Mouse (Mus musculus) ovary, adult 18-20 months (tissue): ENCODE measurements around the gene Armc5.

Experiments used
- DNase-seq: peaks from one replicate; pipeline ENCODE4 v3.0.0; 2022; ENCODE audit warnings: low spot score, mixed read lengths

Gene Armc5

DNA sequence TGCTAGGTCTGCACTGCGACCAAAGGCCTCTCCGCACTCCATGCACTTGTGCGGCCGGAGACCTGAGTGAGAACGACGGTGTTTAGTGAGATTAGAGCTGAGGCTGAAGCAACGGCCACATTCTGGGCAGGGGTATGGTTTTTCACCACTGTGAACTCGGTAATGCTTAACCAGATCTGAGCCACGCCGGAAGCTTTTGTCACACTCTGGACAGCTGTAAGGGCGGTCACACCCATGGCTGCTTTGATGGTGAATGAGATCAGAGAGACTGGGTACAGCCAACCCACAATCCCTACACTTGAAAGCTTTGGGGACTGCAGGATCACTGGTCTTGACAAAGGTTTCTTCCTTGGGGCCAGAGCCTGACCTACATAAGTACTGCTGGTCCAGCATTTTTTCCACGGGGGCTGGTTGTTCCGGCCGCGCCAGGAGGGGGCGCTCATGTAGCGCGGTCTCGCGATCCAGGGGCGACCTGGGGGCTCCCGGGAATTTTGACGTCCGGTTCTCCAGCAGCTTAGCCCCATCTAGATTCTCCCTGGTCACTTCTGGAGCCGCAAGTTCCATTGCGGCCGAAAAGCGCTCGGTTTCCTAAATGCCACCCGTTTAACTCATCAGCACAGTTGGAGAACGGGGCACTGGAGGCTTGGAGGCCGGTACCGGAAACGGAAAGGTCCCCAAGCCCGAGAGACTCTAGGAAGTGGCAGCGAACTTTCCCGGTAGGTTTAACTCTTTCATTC, at the start of gene Armc5:
TSS of gene Armc5 (plus strand) at position 487 of the 737 bp plus-strand sequence.
- peak; percentile 65 for DNase-seq

- DNase-seq, result no peak
Observed at GRCm38 (mm10) chr7:128201607-128202006, 35.5 kb upstream of the Armc5 start.

GRCm38 (mm10) chr7:128203071-128203470, 34.1 kb upstream of the Armc5 start:
- DNase-seq, result no peak

- DNase-seq, result no peak
Observed at GRCm38 (mm10) chr7:128204179-128204578, 33.0 kb upstream of the Armc5 start.

- DNase-seq, result no peak
Observed at GRCm38 (mm10) chr7:128205695-128206094, 31.4 kb upstream of the Armc5 start.

GRCm38 (mm10) chr7:128206152-128206551, 31.0 kb upstream of the Armc5 start, which contains the start of gene Cox6a2:
Gene Cox6a2, minus strand, starts transcription at chr7:128206387.
- DNase-seq, result no peak

DNA sequence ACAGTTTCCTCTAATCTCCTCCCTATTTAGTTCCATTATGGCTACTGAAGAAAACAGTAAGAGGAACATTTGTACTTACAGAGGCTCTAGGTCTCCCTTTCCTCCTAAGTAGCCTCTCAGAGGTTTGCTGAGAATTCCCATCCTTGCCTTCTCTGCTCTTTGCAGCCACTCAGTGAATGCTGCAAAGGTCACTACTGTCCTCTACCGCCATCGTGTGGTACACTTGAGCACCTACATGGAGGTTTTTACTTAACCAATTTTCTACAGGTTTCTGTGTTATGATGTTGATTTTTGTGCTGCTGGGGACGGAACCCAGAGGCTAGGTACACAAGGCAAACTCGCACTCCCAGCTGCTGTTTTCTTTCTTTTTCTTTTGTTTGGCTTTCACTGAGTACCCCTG, 29.0 kb upstream of the Armc5 start:
- peak; percentile 16 for DNase-seq

GRCm38 (mm10) chr7:128209826-128210225, 27.3 kb upstream of the Armc5 start:
- no peak for DNase-seq

- no peak for DNase-seq
Observed at GRCm38 (mm10) chr7:128219952-128220351, 17.2 kb upstream of the Armc5 start.

GRCm38 (mm10) chr7:128220936-128221335, 16.2 kb upstream of the Armc5 start:
- no peak for DNase-seq

GRCm38 (mm10) chr7:128231741-128232140, 5.4 kb upstream of the Armc5 start:
- no peak for DNase-seq

GRCm38 (mm10) chr7:128234796-128235195, 2.3 kb upstream of the Armc5 start:
- no peak for DNase-seq

DNA sequence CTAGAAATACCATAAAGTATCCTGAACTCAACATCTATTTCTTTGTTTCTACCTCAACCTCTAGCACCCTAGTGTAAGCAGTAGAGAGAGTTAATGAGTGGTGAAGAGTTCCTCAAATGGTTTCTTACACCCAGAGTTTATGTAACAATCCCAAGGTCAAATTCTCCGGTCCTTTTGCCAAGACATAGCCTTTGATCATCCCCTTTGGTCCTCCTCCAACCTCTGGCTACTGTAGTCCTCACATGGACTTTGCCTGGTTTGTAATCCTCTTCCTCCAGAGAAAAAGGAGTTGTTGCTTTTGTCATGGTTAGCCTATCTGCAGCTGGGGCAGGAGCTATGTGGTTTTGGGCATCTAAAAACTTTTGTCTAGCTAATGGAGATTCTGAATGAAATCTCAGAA, 1.7 kb upstream of the Armc5 start:
- DNase-seq, result no peak

- no peak for DNase-seq
Observed at GRCm38 (mm10) chr7:128236426-128236825, 716 bp upstream of the Armc5 start.

DNA sequence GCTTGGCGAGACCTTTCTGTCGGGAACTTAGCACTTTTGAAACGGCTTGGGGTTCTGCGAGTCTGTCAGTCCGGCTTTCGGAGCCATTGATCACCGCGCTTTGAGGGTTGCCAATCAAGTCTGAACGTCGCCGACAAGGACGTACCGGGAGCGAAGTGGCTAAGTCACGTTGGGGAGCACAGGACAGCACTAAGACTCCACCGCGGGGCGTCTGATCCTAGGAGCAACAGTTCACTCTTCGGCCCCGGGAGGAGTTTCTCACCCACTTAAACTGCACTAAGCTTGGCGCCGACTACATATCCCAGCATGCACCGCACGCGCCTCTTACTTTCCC, 418 bp downstream of the Armc5 start:
- DNase-seq, result no peak

DNA sequence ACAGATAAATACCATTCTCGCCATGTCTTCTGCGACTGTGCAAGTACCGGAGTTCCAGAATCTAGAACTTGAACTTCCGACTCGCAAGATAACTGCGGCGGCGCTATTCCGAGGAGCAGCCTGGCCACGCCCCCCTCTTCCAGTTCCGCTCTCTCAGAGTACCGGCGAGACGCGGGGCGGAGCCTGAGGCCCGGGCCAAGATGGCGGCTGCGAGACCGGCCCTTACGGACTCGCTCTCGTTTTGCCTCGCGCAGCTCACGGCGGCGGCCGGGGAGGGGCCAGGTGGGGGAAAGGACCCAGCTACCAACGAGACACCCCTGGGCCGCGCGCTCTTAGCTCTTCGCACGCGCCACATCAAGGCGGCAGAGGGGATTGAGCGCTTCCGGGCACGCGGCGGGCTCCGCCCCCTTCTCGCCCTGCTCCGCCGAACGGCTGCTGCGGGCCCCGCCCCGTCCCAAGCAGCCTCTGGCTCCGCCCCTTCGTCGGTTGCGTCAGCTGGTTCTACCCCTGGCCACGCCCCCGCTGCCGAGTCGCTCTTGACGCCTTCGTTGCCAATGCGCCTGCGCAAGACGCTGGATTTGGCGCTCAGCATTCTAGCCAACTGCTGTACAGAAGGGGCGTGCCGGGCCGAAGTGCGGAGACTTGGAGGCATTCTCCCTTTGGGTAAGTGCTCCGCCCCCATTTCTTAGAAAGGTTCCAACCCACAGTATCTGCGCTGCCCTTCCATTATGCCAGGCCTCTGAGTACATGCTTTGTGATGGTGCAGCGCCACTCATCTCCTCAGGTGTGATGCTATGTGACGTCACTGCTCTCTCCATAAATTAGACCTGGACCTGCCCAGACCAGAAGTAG, 1.0 kb downstream of the Armc5 start, which contains the start of gene 9130023H24Rik:
TSS of gene 9130023H24Rik (minus strand) at position 105 of the 852 bp plus-strand sequence.
- DNase-seq, result peak; percentile 100

DNA sequence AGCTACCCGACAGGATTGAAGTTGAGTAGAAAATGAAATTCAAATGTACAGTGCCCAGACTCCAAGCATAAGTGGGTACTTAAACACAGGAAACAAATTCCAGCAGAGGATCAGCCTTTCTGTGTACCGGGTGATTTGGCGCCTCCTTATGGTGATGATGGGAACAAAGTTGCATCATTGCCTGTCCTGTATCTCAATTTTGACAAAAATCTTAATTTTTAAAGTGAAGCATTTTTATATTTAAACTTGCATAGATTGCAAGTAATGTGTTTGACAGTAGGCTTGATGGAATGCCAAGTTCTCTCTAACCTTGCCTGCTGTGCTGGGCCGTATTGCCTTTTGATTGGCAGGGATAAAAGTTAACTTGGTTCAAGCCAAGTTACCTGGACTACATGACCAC, 1.8 kb downstream of the Armc5 start:
- DNase-seq, result no peak

DNA sequence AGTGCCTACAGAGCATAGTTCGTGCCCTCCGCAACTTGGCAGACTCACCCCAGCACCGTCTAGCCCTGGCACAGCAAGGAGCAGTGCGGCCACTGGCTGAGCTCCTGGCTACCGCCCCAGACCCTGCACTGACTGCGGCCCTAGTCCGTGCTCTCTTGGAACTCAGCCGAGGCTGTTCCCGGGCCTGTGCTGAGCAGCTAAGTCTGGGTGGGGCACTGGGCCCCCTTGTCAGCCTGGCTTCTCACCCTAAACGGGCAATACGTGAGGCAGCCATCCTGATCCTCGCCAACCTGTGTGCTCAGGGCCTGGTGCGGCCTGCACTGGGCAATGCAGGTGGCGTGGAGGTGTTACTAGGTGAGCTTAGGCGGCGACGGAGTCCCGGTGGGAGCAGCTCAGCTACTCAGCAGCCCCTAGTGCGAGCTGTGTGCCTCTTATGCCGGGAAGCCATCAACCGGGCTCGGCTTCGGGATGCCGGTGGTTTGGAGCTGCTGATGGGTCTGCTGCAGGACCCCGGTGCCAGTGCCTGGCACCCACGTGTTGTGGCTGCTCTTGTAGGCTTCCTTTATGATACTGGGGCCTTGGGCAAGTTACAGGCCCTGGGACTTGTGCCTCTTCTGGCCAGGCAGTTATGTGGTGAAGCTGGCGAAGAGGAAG, 3.1 kb downstream of the Armc5 start:
- DNase-seq, result no peak

DNA sequence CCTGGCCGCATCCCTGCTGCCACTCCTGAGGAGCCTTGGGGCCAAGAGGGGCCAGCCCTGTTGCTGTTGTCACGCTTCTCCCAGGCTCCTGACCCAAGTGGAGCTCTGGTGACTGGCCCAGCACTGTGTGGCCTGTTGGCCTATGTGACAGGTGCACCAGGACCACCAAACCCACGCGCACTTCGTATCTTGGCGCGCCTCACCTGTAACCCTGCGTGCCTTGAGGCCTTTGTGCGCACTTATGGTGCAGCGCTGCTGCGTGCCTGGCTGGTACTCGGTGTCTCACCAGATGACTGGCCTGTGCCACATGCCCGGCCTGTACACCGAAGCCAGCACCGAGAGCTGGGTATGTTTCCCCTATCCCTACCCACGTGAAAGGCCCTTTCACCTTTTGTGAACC, 5.2 kb downstream of the Armc5 start:
- DNase-seq, result no peak

- no peak for DNase-seq
Observed at GRCm38 (mm10) chr7:128243921-128244320, 6.8 kb downstream of the Armc5 start.

DNA sequence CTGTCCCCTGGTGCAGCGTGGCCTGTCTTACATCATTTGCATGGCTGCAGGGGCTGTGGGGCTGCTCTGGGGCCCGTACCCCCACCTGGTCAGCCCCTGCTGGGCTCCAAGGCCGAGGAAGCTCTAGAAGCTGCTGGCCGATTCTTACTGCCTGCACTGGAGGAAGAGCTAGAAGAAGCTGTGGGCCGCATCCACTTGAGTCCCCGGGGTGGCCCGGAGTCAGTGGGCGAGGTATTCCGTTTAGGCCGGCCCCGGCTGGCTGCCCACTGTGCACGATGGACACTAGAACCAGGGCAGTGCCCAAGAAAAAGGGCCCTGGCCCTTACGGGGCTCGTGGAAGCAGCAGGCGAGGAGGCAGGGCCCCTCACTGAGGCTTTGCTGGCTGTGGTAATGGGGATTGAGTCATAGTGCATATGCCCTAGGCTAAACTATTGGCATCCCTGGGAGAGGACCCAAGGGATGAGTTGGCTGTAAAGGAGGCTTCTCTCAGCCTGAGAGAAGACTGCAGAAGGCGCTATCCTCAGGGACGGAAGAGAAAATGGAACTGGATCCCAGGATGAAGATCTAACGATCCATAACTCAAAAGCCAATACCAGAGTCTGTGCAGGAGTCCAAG, 7.4 kb downstream of the Armc5 start:
- no peak for DNase-seq

DNA sequence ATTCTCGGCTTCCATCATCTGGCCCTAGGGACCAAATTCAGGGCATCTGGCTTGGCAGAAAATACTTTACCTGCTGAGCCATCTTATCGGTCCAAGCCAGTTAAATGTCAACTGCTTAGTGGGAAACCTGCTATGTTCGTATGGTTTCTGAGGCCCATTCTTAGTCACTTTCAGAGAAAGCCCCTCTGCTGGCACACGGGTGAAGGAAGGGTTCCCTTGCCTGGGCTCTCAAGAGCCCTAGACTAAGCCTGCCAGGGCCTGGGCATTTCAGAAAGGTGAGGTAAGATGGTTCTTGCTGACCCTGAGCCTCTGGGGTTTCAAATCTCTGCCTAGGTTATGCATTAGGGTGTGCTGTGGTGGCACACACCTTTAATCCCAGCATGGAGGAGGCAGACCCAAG, 8.4 kb downstream of the Armc5 start:
- DNase-seq, result no peak
